ENCODE assay signal across 23 mouse cellular contexts in genomic region chr1:85766120-85766519, GRCm38 (mm10). TPM values are rescaled to one million over a fixed set of nuclear protein-coding genes. Genes with fewer than 3 reads are reported as not detected.
DNase-seq lines count a peak whose midpoint lies in the region; ATAC-seq and TF ChIP-seq lines count a peak whose summit lies in the region.
"Had no signal": no experiment of that assay in that cellular context is flagged by ENCODE, and none has a peak within 500 bp of the region (broad histone marks: within the 10 kb centered on the region; RNA-seq: fewer than 3 reads in every experiment).

No protein-coding gene starts in this region.

- H3K4me3 ChIP-seq in embryonic facial prominence, embryonic 13.5 days: no peak overlapping the region
- H3K4me3 ChIP-seq in embryonic facial prominence, embryonic 10.5 days: no peak overlapping the region
- no peak overlapping the region for H3K4me3 ChIP-seq in MEL (ENCODE audit: control insufficient read depth in 1 of 2, insufficient read depth in 1 of 2, low read depth in 2 of 2, low read length in 2 of 2)
- no peak overlapping the region for H3K4me3 ChIP-seq in limb, embryonic 15.5 days
- H3K4me3 ChIP-seq: forebrain, embryonic 12.5 days; heart, embryonic 13.5 days; hindbrain, embryonic 13.5 days; intestine, embryonic 15.5 days had no signal

- TF ChIP-seq CTCF in MEL (IDR thresholded peaks at IDR 0.05 in 2 of 3, conservative IDR thresholded peaks at IDR 0.05 in 1 of 3; ENCODE audit: control insufficient read depth in 1 of 3, insufficient read depth in 1 of 3, low read depth in 2 of 3, low read length in 3 of 3, poor library complexity in 1 of 3, severe bottlenecking in 1 of 3): no peak

- H3K27me3 ChIP-seq in embryonic facial prominence, embryonic 13.5 days: no peaks in the 10 kb centered on the region
- H3K27me3 ChIP-seq in embryonic facial prominence, embryonic 10.5 days (replicated peaks; ENCODE audit: low read depth, poor library complexity, severe bottlenecking): no peaks in the 10 kb centered on the region
- H3K27me3 ChIP-seq in MEL (ENCODE audit: control insufficient read depth in 1 of 2, insufficient read depth in 2 of 2, low read length in 2 of 2): no peaks in the 10 kb centered on the region
- H3K27me3 ChIP-seq in limb, embryonic 15.5 days: no peaks in the 10 kb centered on the region
- H3K27me3 ChIP-seq: forebrain, embryonic 12.5 days; heart, embryonic 13.5 days; hindbrain, embryonic 13.5 days; intestine, embryonic 15.5 days had no signal

- H3K4me1 ChIP-seq in embryonic facial prominence, embryonic 13.5 days: no peaks in the 10 kb centered on the region
- no peaks in the 10 kb centered on the region for H3K4me1 ChIP-seq in embryonic facial prominence, embryonic 10.5 days
- peaks cover 6 to 17% of the 10 kb centered on the region in 2 experiments for H3K4me1 ChIP-seq in MEL (ENCODE audit: control insufficient read depth in 1 of 2, insufficient read depth in 2 of 2, low read length in 2 of 2)
- no peaks in the 10 kb centered on the region for H3K4me1 ChIP-seq in limb, embryonic 15.5 days
- H3K4me1 ChIP-seq: forebrain, embryonic 12.5 days; heart, embryonic 13.5 days; hindbrain, embryonic 13.5 days; intestine, embryonic 15.5 days had no signal

- ATAC-seq in embryonic facial prominence, embryonic 13.5 days (ENCODE audit: insufficient number of reproducible peaks, insufficient read depth, low FRiP score, low TSS enrichment, low read depth): peak; percentile 26; the same call in 1 of the 2 replicates
- ATAC-seq in granulocyte monocyte progenitor cell, adult 5-6 weeks (replicated peaks; ENCODE audit: poor library complexity, severe bottlenecking): peak; percentile 16; the same call in 1 of the 2 replicates
- peak; percentile 76 for ATAC-seq in limb, embryonic 15.5 days (ENCODE audit: insufficient number of reproducible peaks, low FRiP score, low TSS enrichment, low read depth)
- ATAC-seq: activated CD4-positive, CD25-positive, alpha-beta regulatory T cell, adult 4 months; CD4-positive, CD25-positive, alpha-beta regulatory T cell, adult 4 months; forebrain, embryonic 16.5 days; intestine, embryonic 15.5 days; Patski had no signal

- no peak overlapping the region for H3K27ac ChIP-seq in embryonic facial prominence, embryonic 13.5 days
- H3K27ac ChIP-seq in embryonic facial prominence, embryonic 10.5 days (replicated peaks): no peak overlapping the region
- H3K27ac ChIP-seq in MEL (ENCODE audit: control insufficient read depth, low read depth, low read length): no peak overlapping the region
- H3K27ac ChIP-seq in limb, embryonic 15.5 days: 0 out of 2 replicates have a peak overlapping the region, but pooled peaks have one; percentile 43
- H3K27ac ChIP-seq: forebrain, embryonic 12.5 days; heart, embryonic 13.5 days; hindbrain, embryonic 13.5 days; intestine, embryonic 15.5 days had no signal

- no peaks in the 10 kb centered on the region for H3K79me2 ChIP-seq in MEL (ENCODE audit: control insufficient read depth, insufficient read depth, low read length, poor library complexity)

- no peak for TF ChIP-seq RAD21 in MEL (IDR thresholded peaks at IDR 0.05; ENCODE audit: low read depth, low read length)

- H3K36me3 ChIP-seq in embryonic facial prominence, embryonic 13.5 days: no peaks in the 10 kb centered on the region
- no peaks in the 10 kb centered on the region for H3K36me3 ChIP-seq in embryonic facial prominence, embryonic 10.5 days (replicated peaks)
- H3K36me3 ChIP-seq in MEL (ENCODE audit: control insufficient read depth in 1 of 2, insufficient read depth in 2 of 2, low read length in 2 of 2): peaks cover 0 to 15% of the 10 kb centered on the region in 2 experiments; a peak in 2 of 4 replicates
- no peaks in the 10 kb centered on the region for H3K36me3 ChIP-seq in limb, embryonic 15.5 days
- H3K36me3 ChIP-seq: forebrain, embryonic 12.5 days; G1E; heart, embryonic 13.5 days; hindbrain, embryonic 13.5 days; intestine, embryonic 15.5 days had no signal

- no peak overlapping the region for H3K4me2 ChIP-seq in embryonic facial prominence, embryonic 13.5 days
- no peak overlapping the region for H3K4me2 ChIP-seq in limb, embryonic 15.5 days
- H3K4me2 ChIP-seq: forebrain, embryonic 12.5 days; heart, embryonic 13.5 days; hindbrain, embryonic 13.5 days; intestine, embryonic 15.5 days had no signal

- DNase-seq in embryonic facial prominence, embryonic 10.5 days (ENCODE audit: low spot score): no peak
- peak; percentile 37 for DNase-seq in MEL (ENCODE audit: low read depth, low spot score)
- no peak for DNase-seq in MN1 (ENCODE audit: low spot score)
- no peak for DNase-seq in cerebellum, postnatal 36 days
- no peak for DNase-seq in kidney, adult 9 months
- DNase-seq: adrenal gland, postnatal 25 days; B cell, adult 2 months; cerebellum, adult 9-10 months; cerebellum, postnatal 25 days; gastrocnemius, postnatal 10 days; heart, postnatal 36 days had no signal

- no peak for TF ChIP-seq POLR2A in MEL (IDR thresholded peaks at IDR 0.05; ENCODE audit: control insufficient read depth in 1 of 2, insufficient read depth in 1 of 2, low read depth in 1 of 2, low read length in 2 of 2, poor library complexity in 1 of 2)

- no peak for TF ChIP-seq EP300 in MEL (IDR thresholded peaks at IDR 0.05; ENCODE audit: low read depth in 1 of 2, low read length in 2 of 2)

- no peak overlapping the region for H3K9ac ChIP-seq in embryonic facial prominence, embryonic 13.5 days
- no peak overlapping the region for H3K9ac ChIP-seq in MEL (ENCODE audit: control insufficient read depth, low read depth, low read length, poor library complexity, severe bottlenecking)
- no peak overlapping the region for H3K9ac ChIP-seq in limb, embryonic 15.5 days
- H3K9ac ChIP-seq: forebrain, embryonic 12.5 days; heart, embryonic 13.5 days; hindbrain, embryonic 13.5 days; intestine, embryonic 15.5 days had no signal

- H3K9me3 ChIP-seq in embryonic facial prominence, embryonic 13.5 days: no peaks in the 10 kb centered on the region
- H3K9me3 ChIP-seq in embryonic facial prominence, embryonic 10.5 days: no peaks in the 10 kb centered on the region
- H3K9me3 ChIP-seq in MEL (replicated peaks; ENCODE audit: insufficient read depth, low read length): no peaks in the 10 kb centered on the region
- H3K9me3 ChIP-seq in limb, embryonic 15.5 days: no peaks in the 10 kb centered on the region
- H3K9me3 ChIP-seq: forebrain, embryonic 12.5 days; G1E; heart, embryonic 13.5 days; hindbrain, embryonic 13.5 days; intestine, embryonic 15.5 days had no signal

- 78% methylated on average over 3 of the region's 3 CpGs for WGBS in embryonic facial prominence, embryonic 13.5 days
- 70% methylated on average over 3 of the region's 3 CpGs for WGBS in embryonic facial prominence, embryonic 10.5 days
- WGBS in limb, embryonic 15.5 days: 69% methylated on average over 3 of the region's 3 CpGs

TF ChIP-seq in MEL, 35 proteins besides CTCF, POLR2A, EP300 and RAD21:
- no peak for TF ChIP-seq POLR2AphosphoS2 (IDR thresholded peaks at IDR 0.05; ENCODE audit: low read length)
- TF ChIP-seq JUND (IDR thresholded peaks at IDR 0.05; ENCODE audit: low read depth, low read length): no peak
- no peak for TF ChIP-seq USF2 (IDR thresholded peaks at IDR 0.05; ENCODE audit: borderline replicate concordance in 1 of 2, insufficient read depth in 1 of 2, low read depth in 1 of 2, low read length in 2 of 2)
- no peak for TF ChIP-seq CHD2 (IDR thresholded peaks at IDR 0.05; ENCODE audit: low read length)
- no peak for TF ChIP-seq MAFK (IDR thresholded peaks at IDR 0.05; ENCODE audit: borderline replicate concordance, low read depth, low read length)
- no peak for TF ChIP-seq SIN3A (IDR thresholded peaks at IDR 0.05; ENCODE audit: low read length)
- no peak for TF ChIP-seq BHLHE40 (IDR thresholded peaks at IDR 0.05; ENCODE audit: borderline replicate concordance, low read depth, low read length)
- no peak for TF ChIP-seq POLR2AphosphoS5 (IDR thresholded peaks at IDR 0.05; ENCODE audit: borderline replicate concordance, low read depth, low read length)
- TF ChIP-seq MAX (IDR thresholded peaks at IDR 0.05; ENCODE audit: low read length): no peak
- no peak for TF ChIP-seq TAL1 (IDR thresholded peaks at IDR 0.05; ENCODE audit: low read length)
- no peak for TF ChIP-seq MEF2A (IDR thresholded peaks at IDR 0.05; ENCODE audit: extremely low read depth, insufficient replicate concordance, low read depth, low read length, poor library complexity, severe bottlenecking)
- no peak for TF ChIP-seq HCFC1 (IDR thresholded peaks at IDR 0.05; ENCODE audit: low read depth, low read length)
- no peak for TF ChIP-seq UBTF (IDR thresholded peaks at IDR 0.05; ENCODE audit: borderline replicate concordance, insufficient read depth, low read depth, low read length)
TF ChIP-seq in MEL: peak in this region for 0.

RNA-seq across cellular contexts. Expression of gene A630001G21Rik, which starts 12.3 kb away (rescaled TPM):
- polyA plus RNA-seq in embryonic facial prominence, embryonic 13.5 days (2015; fragmentation: Nextera tagmentation; extraction: Ambion mirVana): 1.8 and 2.2 TPM in 2 replicates
- 0.59 and 0.92 TPM in 2 replicates for polyA plus RNA-seq in embryonic facial prominence, embryonic 10.5 days (2016; fragmentation: Nextera tagmentation; extraction: Ambion mirVana)
- 13.0 and 15.4 TPM in 2 replicates for total RNA-seq in MEL (2012; rRNA removed)
- polyA plus RNA-seq in MEL (2012; ENCODE audit: insufficient read depth in 1 of 2, insufficient read length in 2 of 2, low read depth in 1 of 2, low replicate concordance in 2 of 2, missing spikeins in 1 of 2): 10 to 100 TPM in 1 of 2 experiments, not detected in 1; 24.0 TPM
- 105 and 129 TPM in 2 replicates for total RNA-seq in granulocyte monocyte progenitor cell, adult 5-6 weeks (2014; fragmentation: Nextera tagmentation)
- total RNA-seq in granulocyte monocyte progenitor cell, adult 5-6 weeks (2017): 77.1 and 79.8 TPM in 2 replicates
- 1.0 and 2.1 TPM in 2 replicates for polyA plus RNA-seq in limb, embryonic 15.5 days (2015; fragmentation: Nextera tagmentation; extraction: Ambion mirVana)
- polyA plus RNA-seq: G1E had no signal

RNA-seq across cellular contexts. Expression of gene Cab39, which starts 27.1 kb away (rescaled TPM):
- polyA plus RNA-seq in embryonic facial prominence, embryonic 13.5 days (2015; fragmentation: Nextera tagmentation; extraction: Ambion mirVana): 29.2 and 31.7 TPM in 2 replicates
- polyA plus RNA-seq in embryonic facial prominence, embryonic 10.5 days (2016; fragmentation: Nextera tagmentation; extraction: Ambion mirVana): 33.6 and 34.2 TPM in 2 replicates
- 68.7 and 72.5 TPM in 2 replicates for total RNA-seq in MEL (2012; rRNA removed)
- polyA plus RNA-seq in MEL (2012; ENCODE audit: insufficient read depth in 1 of 2, insufficient read length in 2 of 2, low read depth in 1 of 2, low replicate concordance in 2 of 2, missing spikeins in 1 of 2): 100 to 1,000 TPM in 1 of 2 experiments, 10 to 100 TPM in 1; 66.5 to 144 TPM
- total RNA-seq in granulocyte monocyte progenitor cell, adult 5-6 weeks (2014; fragmentation: Nextera tagmentation): 76.6 and 78.8 TPM in 2 replicates
- total RNA-seq in granulocyte monocyte progenitor cell, adult 5-6 weeks (2017): 124 and 141 TPM in 2 replicates
- 20.5 and 26.9 TPM in 2 replicates for polyA plus RNA-seq in limb, embryonic 15.5 days (2015; fragmentation: Nextera tagmentation; extraction: Ambion mirVana)

Comparison
In these comparisons a context has a peak if more than half of its experiments do, and no peak if none do; other contexts are left out.
1. ATAC-seq: peak in every context shown above with its lines; median percentile 76 in limb, embryonic 15.5 days; 26 in embryonic facial prominence, embryonic 13.5 days; 16 in granulocyte monocyte progenitor cell, adult 5-6 weeks.